Mouse (Mus musculus) right cerebral cortex, postnatal 36 days (tissue): ENCODE results near the gene Armc9.

Experiments
- DNase-seq, 2 experiments: peaks; one replicate each; pipeline ENCODE4 v3.0.0; 2022; ENCODE audit warnings: low spot score in 2 of 2, mixed read lengths in 1 of 2

Armc9 gene

DNA sequence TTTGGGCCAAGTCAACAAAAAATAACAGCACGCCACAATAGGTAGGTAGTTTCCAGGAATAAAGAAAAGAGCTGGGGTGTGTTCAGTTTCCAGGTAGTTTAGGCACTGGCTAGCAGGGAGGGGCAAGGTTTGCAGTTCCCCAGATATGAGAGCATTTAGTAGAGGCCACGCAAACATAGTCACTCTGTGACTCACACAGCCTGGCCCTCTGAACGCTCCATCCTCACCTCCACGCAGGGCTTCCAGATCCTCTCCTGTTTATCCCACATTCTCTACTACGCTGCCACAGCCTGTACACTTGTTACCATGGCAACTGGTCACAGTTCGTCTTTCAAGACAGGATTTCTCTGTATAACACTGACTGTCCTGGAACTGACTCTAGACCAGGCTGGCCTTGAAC, 70.6 kb downstream of the Armc9 start:
- DNase-seq: peak; percentile 8 to 9

DNA sequence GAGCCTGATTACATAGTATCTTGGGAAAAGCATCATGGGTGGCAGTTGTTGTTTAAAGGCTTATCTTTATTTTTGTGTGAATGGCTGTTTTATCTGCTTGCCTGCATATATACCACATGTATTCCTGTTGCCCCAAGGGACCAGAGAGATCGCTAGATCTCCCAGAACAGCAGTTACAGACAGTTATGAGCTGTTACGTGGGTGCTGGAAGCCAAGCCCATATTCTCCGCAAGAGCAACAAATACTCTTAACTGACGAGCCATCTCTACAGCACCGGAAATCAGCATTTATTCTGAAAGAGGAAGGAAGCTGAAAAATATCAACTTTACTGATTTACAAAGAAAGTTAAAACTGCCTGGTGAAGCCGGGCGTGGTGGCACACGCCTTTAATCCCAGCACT, 74.1 kb downstream of the Armc9 start:
- no peak for DNase-seq

DNA sequence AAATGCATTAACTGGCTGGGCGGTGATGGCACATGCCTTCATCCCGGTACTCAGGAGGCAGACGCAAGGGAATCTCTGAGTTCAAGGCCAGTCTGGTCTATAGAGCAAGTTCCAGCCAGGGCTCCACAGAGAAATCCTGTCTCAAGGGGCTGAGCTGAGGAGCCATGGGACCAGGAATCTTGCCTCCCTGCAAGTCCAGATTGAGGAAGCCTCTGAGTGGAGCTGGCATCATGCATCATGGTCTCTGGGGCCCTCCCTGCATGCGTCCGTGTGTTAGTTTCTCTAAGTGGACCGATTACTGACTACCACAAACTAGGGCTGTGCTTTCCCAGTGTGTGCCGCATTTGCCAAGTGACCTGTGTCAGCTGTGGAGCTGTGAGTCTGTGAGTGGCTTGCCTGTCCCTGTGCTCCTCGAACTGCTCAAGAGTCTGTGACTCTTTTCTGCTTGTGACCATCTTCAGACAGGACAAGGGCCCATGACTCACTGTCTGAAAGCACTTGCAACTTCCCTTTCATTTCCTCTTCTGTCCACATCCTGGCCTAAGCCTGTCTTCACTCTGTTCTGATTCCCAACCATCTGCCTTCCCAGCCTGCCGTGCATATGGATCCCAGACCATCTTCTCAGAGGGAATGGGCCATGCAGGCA, 74.7 kb downstream of the Armc9 start:
- DNase-seq: no peak

DNA sequence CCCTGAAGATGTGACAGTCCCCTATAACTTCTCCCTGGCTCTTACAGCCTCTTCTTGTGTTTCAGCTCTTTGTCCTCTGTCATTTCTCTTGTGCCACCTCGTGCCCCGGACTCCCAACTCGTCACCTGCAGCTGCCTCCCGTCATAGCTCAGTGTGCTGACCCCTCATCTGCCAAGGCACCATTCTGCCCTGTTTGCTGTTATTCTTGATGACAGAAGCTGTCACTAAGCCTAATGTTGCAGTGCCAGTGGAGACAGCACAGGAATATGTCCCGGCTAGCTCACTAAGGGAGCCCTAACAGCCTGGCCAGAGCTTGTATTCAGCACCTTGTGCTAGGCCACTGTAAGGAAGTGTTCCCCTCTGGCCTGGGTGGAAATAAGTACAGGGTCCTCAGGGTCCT, 78.1 kb downstream of the Armc9 start:
- DNase-seq: no peak

DNA sequence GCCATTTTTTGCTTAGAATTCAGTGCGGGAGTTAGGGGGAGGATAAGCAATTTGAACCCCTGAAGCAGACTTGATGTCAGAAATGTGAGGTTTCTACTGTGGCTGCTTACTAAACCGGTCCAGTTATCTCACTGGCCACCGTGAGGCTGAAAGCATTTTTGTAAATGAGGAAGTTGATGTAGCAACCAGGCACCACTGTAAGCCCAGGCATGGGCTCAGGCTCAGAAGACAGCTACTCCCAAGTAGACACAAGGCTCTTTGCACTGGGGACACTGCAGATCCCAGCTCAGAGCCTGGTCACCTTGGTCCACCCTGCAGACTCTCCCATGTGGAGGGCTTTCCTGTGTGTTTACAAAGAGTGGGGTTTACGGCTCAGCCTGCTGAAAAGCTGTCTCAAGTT, 79.2 kb downstream of the Armc9 start:
- DNase-seq: no peak

DNA sequence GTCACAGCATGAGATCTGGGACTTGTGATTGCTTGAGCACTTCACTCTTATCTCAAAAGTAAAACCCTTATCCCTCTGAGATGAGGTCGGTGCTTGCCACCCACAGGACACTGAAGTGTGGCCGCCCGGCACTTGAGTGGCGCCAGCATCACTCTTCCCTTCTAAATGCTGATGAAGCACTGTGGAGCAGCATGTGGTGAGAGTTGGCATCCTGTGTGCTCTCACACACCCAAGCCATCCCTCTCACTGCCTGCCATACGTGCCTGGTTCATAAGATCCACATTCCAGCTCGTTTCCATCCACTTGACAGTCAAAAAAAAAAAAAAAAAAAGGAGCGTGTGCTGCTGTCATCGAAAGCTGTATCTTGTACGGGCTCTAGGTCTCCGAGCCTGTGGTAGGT, 80.5 kb downstream of the Armc9 start:
- DNase-seq: no peak

DNA sequence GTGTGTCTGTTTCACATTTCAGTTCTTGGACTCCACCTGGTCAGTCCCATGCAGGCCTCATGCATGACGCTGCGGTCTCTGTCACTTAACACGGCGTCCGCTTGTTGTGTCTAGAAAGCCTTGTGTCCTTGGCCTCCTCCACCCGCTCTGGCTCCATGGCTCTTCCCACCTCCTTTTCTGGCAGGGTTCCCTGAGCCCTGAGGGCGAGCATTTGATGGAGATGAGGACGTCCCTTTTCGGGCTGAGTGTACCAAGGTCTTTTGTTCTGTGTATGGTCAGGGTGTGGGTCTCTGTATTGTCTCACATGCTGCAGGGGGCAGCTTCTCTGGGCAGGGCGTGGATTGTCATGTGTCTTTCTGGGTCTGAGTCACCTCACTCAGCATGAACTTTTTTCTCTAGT, 81.9 kb downstream of the Armc9 start:
- DNase-seq: no peak

DNA sequence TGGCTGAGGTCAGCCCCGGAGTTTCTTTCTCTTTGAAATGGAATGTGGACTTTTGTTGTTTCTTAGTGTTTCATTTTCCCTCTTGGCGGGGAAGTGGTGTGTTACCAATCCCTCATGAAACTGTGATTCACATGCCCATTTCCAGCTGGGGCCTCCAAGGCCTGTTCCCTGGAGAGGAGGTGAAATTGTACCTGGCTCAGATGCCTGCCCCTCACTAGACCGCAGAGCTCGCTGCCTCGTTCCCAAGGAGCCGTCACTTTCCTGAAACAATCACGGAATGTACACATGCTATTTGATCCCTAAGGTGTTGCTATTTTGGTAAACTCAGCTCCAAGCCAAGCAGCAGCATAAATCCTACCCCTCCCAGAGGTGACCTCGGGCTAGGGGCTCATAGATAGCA, 84.4 kb downstream of the Armc9 start:
- DNase-seq: no peak

DNA sequence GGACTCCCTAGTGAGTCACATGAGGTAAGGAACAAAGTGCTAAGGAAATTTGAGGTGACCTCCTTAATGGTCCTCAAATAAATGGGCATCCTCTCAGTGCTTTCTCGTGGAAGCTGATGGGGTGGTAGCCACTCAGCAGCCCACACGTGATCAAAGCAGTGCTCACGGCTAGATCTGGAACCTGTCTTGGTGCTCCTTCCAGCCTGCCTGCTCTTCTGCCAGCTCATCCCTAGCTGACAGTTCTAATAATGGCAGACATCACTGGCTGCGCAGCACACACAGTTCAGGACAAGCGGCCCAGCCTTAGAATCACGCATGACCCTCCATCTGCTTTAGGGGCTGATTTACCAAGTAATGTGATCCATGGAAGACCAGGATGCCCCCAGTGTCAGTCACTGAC, 85.3 kb downstream of the Armc9 start:
- no peak for DNase-seq

DNA sequence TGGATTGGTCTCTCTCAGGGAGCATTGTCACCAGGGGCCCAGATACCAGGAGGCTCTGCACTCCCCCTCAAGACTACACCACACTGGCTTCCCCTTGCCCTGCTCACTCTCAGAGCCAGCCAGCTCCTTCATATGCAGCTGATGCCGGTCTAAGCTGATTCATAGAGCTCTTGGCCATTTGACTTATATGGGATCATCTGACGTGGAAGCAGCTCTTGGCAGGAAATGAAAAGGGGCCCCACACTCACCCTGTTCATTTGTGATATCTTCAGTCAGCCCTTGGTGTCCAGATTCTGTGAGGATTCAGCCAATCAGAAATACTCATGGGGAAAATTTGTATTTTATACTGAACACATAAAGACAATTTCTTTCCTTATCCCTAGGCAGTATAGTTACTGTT, 86.4 kb downstream of the Armc9 start:
- no peak for DNase-seq

DNA sequence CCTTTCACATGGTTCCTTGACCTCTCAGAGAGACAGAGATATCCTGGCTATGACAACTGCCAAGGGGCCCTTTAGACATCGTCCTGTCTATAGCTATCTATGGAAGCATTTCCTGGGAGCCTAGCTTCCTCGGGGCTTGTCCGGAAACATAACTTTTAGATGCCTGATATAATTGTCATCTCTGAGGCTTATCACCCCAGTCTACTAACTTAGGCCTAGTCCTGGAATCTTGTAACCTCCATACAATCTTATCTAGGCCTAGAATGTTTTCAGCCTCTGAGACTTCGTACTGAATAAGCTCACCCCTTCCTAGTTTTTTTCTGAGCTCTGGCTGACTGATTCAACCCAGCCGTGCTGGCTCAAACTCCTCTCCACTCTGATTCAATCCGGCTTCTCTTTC, 88.9 kb downstream of the Armc9 start:
- no peak for DNase-seq

DNA sequence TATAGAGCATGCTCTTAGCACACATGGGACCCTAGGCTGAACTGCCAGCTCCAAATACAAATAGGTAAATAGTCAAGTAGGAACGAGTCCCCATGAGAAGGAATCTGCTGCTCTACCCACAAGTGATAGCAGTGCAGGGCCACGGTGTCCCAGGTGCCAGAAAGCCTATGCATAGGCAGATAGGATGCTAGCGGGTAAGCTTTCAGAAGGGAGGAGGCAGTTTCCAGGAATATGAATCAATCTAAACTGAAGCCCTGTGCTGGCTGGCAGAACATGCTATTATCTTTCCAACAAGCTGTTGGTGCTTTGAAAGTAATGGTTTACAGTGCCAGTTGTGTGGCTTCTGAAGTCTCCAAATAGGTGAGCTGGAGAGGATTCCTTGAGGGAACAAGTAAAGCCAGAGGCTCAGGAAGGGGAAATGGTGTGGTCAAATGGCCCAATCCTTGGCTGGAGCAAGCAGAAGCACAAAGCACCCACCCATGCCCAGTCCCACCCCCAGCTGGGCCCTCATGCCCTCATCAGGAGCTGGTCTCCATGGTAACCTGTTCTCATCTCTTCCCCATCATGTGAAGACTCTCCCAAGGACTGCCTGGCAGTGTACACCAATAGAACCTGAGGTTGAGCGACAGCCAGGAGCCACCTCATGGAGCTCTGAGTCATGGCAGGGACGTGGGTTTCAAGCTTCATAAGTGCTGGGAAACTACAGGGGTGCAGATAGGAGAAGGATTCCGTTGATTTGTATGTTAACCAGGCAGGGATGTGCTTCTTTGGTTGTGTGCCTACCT, 90.9 kb downstream of the Armc9 start:
- DNase-seq: peak; percentile 54 to 57

DNA sequence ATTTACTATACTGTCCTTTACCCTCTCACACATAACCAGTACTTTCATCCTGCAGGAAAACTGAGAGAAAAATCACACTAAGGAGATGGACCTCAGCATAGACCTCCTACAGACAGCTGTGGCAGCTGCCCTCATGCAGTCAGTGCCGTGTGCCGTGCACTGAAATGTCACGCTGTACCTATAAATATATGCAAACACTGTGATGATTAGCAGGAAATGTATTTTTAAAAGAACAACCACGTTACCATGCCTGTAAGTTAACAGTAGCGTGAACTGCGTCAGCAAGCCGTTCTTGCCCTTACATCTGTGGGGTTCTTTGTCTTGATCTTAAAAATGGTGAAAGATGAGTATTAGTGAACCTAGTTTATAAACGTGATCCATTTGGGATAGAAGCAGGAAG, 98.8 kb downstream of the Armc9 start:
- DNase-seq: no peak

DNA sequence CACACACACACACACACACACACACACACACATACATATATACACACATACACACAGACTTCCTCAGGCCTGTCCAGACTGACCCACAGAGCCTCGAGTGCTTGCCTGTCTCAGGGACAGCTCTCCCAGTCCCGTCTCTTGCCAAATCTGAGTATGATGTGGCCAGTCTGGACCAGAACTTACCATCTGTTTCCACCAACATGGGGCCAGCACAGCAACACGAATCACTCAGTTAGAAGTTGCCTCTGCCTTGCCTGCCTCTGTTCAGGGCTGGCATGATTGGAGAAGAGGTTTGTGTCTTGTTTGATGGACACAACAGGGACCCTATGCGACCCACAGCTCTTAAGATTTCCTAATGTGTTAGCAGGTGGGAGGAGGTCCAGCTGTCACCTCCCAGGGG, 101.7 kb downstream of the Armc9 start:
- no peak for DNase-seq

DNA sequence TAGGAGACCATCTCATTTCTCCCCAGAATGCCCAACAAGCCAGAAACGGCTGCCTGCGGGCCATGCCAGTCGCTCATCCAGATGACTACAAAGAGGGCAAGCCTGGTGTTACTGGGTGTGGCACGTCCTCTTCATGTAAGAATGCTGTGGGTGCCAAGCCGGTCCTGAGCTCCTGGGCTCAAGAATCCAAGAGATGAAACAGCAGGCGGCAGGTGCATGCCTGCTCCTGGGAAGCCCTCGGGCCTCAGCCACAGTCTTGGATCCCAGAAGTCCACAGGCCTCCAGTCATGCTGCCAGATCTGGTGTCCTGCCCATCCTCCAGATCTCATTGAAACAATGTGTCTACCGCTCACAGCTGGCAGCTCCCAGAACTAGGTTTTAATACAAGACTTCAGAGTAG, 102.6 kb downstream of the Armc9 start:
- no peak for DNase-seq

DNA sequence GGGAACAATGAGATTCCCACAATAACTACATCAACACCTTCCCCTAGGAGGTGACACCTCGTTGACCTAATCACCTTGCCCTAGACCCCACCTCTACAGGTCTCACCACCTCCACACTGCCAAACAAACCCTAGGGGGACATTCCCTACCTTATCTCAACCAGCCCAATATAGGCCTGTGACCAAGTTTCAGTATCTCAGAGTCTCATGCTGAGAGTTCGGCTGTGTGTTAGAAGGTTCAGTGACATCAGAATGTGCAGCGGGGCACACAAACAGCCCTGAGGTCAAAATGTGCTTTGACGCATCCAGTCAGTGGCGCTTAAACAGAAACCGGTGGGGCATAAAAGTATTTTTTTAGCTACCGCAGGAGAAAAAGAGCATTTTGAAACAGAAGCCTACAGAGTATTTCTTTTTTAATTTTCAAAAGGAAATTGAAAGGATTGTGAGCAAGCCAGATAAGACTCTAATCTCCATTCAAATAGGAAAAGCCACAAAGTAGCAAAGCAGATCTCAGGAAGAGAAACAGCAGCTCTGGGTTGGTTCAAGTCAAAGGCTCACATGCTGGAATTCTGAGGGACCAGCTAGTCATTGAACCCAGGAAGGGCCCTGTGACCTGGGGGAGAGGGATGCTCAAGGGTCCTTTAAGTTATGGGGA, 103.7 kb downstream of the Armc9 start:
- no peak for DNase-seq

DNA sequence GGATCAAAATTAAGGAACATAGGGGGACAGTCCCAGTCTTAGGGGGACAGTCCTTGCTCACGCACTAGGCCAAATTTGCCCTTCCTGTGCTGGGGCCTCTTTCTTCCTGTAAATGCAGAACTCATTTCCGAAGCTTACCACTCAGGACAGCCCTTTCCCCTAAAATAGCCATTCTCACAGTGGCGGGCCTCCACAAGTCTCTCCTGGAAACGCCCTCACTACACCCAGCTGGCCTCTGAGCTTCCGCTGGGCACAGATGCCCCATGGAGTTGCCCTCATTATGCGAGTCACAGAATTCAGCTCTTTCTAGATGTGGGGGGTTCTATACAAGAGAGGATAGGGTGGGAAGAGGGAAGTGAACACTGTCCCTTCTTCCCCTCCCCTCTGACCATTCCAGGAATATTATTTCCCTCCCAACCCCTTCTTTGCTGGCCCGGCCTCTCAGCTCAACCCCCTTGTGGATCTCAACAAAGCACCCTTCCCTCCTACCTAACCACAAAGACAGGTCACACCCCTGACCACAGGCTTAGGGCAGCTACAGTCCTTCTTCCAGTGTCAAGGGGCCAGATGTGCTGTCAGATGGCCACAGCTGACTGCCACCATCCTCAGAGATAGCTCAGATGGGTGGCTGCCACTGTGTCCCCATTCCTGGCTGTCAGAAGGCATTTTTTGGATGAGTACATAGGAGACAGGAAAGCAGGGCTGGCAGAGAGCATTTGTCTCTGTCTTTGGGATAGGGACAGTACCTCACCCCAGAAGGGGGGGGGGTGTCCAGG, 109.2 kb downstream of the Armc9 start:
- no peak for DNase-seq

DNA sequence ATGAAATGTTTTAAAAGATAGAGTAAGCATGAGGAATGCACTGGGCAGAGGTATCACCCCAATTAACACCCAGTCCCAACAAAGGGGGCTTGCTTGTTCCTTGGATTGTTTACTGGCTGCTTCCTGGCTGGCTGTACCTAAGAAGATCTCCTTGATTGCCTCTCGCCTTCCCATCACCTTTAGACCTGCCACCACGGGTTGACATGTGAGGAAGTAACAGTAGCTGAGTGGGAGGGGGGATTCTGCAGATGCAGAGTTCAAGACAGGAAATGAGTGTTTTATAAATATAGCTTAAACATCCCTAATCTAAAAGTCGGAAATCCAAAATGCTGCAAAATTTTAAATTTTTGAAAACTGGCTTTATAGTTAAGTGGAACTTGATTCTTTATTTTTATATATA, 110.5 kb downstream of the Armc9 start:
- no peak for DNase-seq

DNA sequence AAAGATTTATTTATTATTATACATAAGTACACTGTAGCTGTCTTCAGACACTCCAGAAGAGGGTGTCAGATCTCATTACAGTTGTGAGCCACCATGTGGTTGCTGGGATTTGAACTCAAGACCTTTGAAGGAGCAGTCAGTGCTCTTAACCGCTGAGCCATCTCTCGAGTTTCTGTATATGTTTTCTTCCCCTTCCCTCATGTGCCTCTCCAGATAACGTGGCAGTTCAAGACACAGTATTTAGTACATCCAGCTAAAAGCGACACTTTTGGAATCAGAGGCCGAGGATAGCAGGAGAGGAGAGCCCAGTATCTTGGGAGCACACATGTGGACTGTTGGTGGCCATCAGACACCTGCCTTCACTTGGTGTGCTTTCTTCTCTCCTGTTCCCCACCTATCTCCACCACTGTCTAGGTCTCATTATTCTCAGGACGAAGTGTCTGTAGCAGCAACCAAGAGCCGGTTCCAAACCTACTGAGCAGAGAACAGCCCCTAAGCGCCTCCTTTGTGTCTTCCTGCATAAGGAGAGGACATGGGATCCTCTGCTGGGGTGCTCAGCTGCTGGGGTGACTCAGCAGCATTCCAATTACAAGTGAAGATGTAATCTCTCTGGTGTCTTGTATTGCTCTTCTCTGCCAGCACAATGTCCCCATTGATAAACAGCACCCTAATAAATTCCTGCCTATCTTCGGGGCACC, 114.1 kb downstream of the Armc9 start:
- no peak for DNase-seq

DNA sequence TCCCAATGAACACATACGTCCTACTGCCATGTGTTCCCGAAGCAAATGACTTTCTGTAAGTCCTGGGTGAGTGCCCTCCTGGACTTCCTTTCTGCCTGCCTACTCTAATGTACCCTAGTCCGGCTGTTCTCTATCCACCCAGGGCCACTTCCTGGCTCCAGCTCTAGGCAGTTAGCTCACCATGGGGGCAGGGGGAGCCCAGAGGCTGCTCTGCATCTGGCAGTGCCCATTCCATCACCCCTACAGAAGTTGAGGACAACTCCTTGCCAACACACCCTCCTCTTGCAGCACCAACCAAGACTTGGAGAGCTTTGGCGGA, 114.6 kb downstream of the Armc9 start:
- DNase-seq: no peak

DNA sequence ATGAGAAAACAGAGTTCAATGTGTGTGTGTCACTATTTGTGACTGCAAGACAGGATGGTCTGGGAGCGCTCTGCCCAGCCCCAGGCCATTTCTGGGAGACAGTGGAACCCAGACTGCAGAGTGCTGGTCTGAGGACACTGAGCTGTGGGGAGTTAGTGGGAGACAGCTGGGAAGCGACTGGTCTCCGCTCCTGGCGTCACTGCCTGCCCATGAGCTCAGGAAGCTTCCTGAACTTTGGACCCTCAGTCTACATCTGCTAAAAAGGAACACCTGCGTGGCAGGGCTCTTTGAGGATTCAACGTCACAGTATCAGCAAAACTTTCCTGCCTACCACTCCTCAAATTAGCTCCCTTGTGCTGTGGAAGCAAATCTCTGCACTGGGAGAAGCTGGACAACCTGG, 117.1 kb downstream of the Armc9 start:
- no peak for DNase-seq

DNA sequence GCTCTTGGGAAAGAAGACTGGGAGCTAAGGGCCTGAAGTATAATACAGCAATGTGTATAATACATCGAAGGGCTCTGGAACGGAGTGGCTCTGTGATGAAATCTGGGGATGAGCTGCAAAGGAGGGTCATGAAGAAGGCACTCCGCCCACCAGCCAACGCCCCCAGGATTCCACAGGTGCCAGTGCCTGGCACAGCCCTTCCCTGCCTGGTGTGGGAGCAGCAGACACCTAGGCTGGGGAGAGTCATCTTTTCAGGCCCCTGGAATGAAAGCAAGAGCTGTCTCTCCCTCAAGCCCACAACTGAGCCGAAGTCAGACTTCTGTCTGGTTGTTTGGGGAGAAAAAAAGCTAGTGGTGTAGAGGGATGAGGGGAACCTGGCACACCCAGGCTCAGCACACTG, 122.5 kb downstream of the Armc9 start:
- no peak for DNase-seq
